Mouse (Mus musculus) small intestine, adult 2 months (tissue): ENCODE measurements around the gene Pik3c2a. TPM values are rescaled to one million over a fixed set of nuclear protein-coding genes. Genes with fewer than 3 reads are reported as not detected.

Experiments used
- H3K27ac ChIP-seq: fragments of 200-500 bp; 2 replicates; pipeline ENCODE4 v1.5.1; 2012; ENCODE audit warnings: low read depth, low read length, control low read depth, inconsistent platforms; ENCODE audit not compliant: insufficient read depth
- H3K27me3 ChIP-seq: fragments of 200-500 bp; 2 replicates; pipeline ENCODE4 v1.6.1; 2012; ENCODE audit warnings: mild to moderate bottlenecking, moderate library complexity, low read length, inconsistent platforms; ENCODE audit not compliant: control insufficient read depth, insufficient read depth
- H3K36me3 ChIP-seq: fragments of 200-500 bp; 2 replicates; pipeline ENCODE4 v1.6.1; 2012; ENCODE audit warnings: mild to moderate bottlenecking, low read length, control low read depth, inconsistent platforms; ENCODE audit not compliant: control insufficient read depth, insufficient read depth
- H3K4me1 ChIP-seq: fragments of 200-500 bp; 2 replicates; pipeline ENCODE4 v1.6.1; 2012; ENCODE audit warnings: low read length, inconsistent platforms, mixed read lengths; ENCODE audit not compliant: control insufficient read depth, insufficient read depth, insufficient read length
- H3K4me3 ChIP-seq: fragments of 200-500 bp; 2 replicates; pipeline ENCODE4 v1.5.1; 2012; ENCODE audit warnings: low read depth, mild to moderate bottlenecking, control low read depth, inconsistent platforms, low read length, moderate library complexity
- CTCF ChIP-seq: fragments of 200-500 bp; IDR thresholded peaks from 2 replicates; pipeline ENCODE4 v1.5.1; 2012; ENCODE audit warnings: low read depth, mild to moderate bottlenecking, control low read depth, inconsistent platforms, low read length, moderate library complexity, mixed read lengths; ENCODE audit not compliant: insufficient replicate concordance, insufficient read length; ENCODE audit errors: extremely low read depth
- POLR2A ChIP-seq: fragments of 200-500 bp; IDR thresholded peaks from 2 replicates; pipeline ENCODE4 v1.6.1; 2012; ENCODE audit warnings: low read depth, mild to moderate bottlenecking, control low read depth, inconsistent platforms, low read length, moderate library complexity
- WGBS: fragments of 180-500 bp; shearing (Covaris S2); methylation state at CpG from one replicate; pipeline ENCODE4 v1.1.7; 2018; 5-methylcytosine and 5-hydroxymethylcytosine counted together
- polyA plus RNA-seq: library from polyadenylated mRNA; depleted of rRNA; stranded (reverse); fragments of >200 nt; gene quantifications from 2 replicates; pipeline ENCODE4 v1.2.3, GENCODE M21; 2012

Gene Pik3c2a
- polyA plus RNA-seq, 1 experiment, result 1.6 TPM

- H3K36me3 ChIP-seq, result no peaks in the 10 kb centered on the region
- H3K27me3 ChIP-seq, result no peaks in the 10 kb centered on the region
- WGBS, result 6% methylated on average over 9 of the region's 9 CpGs
- peak; percentile 61; the same call in 1 of the 2 replicates for TF ChIP-seq POLR2A
- TF ChIP-seq CTCF, result no peak
- H3K27ac ChIP-seq, result peak overlapping the region; percentile 96
- H3K4me3 ChIP-seq, result peak overlapping the region; percentile 48
- H3K4me1 ChIP-seq, result peaks cover 2% of the 10 kb centered on the region
These were observed 133.8 kb downstream of the Pik3c2a start for GRCm38 (mm10) chr7:116309456-116309855.

- peak overlapping the region; percentile 83 for H3K4me3 ChIP-seq
- WGBS, result 3% methylated on average over 16 of the region's 16 CpGs
- peaks cover 2% of the 10 kb centered on the region for H3K4me1 ChIP-seq
- peak overlapping the region; percentile 96 for H3K27ac ChIP-seq
- no peaks in the 10 kb centered on the region for H3K27me3 ChIP-seq
- TF ChIP-seq POLR2A (no peak), CTCF (no peak)
- H3K36me3 ChIP-seq, result no peaks in the 10 kb centered on the region
These were observed 134.6 kb downstream of the Pik3c2a start for GRCm38 (mm10) chr7:116308632-116308991.

- TF ChIP-seq POLR2A (peak; percentile 51; the same call in 1 of the 2 replicates), CTCF (no peak)
- under 1% methylated on average over 65 of the region's 65 CpGs for WGBS
- peak within 1 kb of the TSS; percentile 83 for H3K4me3 ChIP-seq
- H3K27ac ChIP-seq, result peak within 1 kb of the TSS; percentile 96
- no peaks in the 10 kb centered on the region for H3K27me3 ChIP-seq
- H3K36me3 ChIP-seq, result no peaks in the 10 kb centered on the region
- H3K4me1 ChIP-seq, result peaks cover 2% of the 10 kb centered on the region
These were observed 135.2 kb downstream of the Pik3c2a start, which contains the start of gene Plekha7 for GRCm38 (mm10) chr7:116307871-116308631. TSS of gene Plekha7 (minus strand) at chr7:116308376.

- no peak for TF ChIP-seq CTCF
- peak; percentile 33 for TF ChIP-seq POLR2A
- Histone ChIP-seq H3K4me3 (peak overlapping the region; percentile 83), H3K36me3 (no peaks in the 10 kb centered on the region), H3K27me3 (no peaks in the 10 kb centered on the region), H3K27ac (peak overlapping the region; percentile 75), H3K4me1 (peaks cover 6% of the 10 kb centered on the region)
- WGBS, result under 1% methylated on average over 61 of the region's 63 CpGs
These were observed 136.0 kb downstream of the Pik3c2a start for GRCm38 (mm10) chr7:116307099-116307870.

- Histone ChIP-seq H3K4me1 (peaks cover 8% of the 10 kb centered on the region), H3K27me3 (no peaks in the 10 kb centered on the region), H3K4me3 (no peak overlapping the region), H3K27ac (no peak overlapping the region), H3K36me3 (no peaks in the 10 kb centered on the region)
- TF ChIP-seq POLR2A (no peak), CTCF (no peak)
- WGBS, result 38% methylated on average over 5 of the region's 5 CpGs
These were observed 136.6 kb downstream of the Pik3c2a start for GRCm38 (mm10) chr7:116306601-116307000.

- H3K27ac ChIP-seq, result peak overlapping the region; percentile 89
- no peaks in the 10 kb centered on the region for H3K27me3 ChIP-seq
- no peak overlapping the region for H3K4me3 ChIP-seq
- H3K4me1 ChIP-seq, result peaks cover 32% of the 10 kb centered on the region
- H3K36me3 ChIP-seq, result no peaks in the 10 kb centered on the region
- TF ChIP-seq POLR2A, result no peak
- no peak for TF ChIP-seq CTCF
- 26% methylated on average over 5 of the region's 5 CpGs for WGBS
These were observed 141.5 kb downstream of the Pik3c2a start for GRCm38 (mm10) chr7:116301661-116302311.
